Mouse (Mus musculus) lung, postnatal 0 days (tissue): Measurements from ENCODE around the gene Cdc37l1.

Experiments used
- CTCF ChIP-seq: IDR thresholded peaks from 2 replicates; pipeline ENCODE4 v1.5.1; 2016; ENCODE audit warnings: antibody characterized with exemption, mild to moderate bottlenecking
- EP300 ChIP-seq: IDR thresholded peaks from 2 replicates; pipeline ENCODE4 v1.6.1; 2016; ENCODE audit warnings: antibody characterized with exemption, mild to moderate bottlenecking, control low read depth

DNA sequence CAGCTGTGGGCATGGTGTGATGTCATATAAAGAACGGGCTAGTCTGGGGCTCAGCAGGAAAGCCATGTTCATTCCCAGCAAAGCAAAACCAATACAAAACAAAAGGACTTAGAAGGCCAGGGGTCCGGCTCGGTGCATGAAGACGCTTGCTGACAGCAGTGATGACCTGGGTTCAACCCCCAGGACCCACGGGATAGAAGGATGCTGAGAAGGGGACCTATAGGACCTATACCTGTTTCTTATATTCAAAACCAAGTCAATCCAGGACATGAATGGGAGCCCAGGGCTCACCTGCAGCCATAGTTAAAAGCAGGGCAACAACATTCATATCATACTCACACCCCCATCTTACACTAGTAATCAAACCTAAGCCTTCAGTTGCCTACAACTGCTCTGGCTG is 72.9 kb downstream of the Cdc37l1 start:
- TF ChIP-seq CTCF (no peak), EP300 (no peak)
